Mouse (Mus musculus) layer of hippocampus, adult 18-20 months (tissue): Measurements from ENCODE around the gene Mogat2. TPM values are rescaled to one million over a fixed set of nuclear protein-coding genes. Genes with fewer than 3 reads are reported as not detected.

Experiments used
- DNase-seq, 2 experiments: peaks; one replicate each; pipeline ENCODE4 v3.0.0; 2022; ENCODE audit warnings: low spot score in 2 of 2
- total RNA-seq, 2 experiments: library from RNA; stranded (reverse); gene quantifications; 2 replicates each; pipeline ENCODE4 v1.2.3; 2021

Mogat2 gene
- total RNA-seq, 2 experiments from 2014 or later, result not detected

DNA sequence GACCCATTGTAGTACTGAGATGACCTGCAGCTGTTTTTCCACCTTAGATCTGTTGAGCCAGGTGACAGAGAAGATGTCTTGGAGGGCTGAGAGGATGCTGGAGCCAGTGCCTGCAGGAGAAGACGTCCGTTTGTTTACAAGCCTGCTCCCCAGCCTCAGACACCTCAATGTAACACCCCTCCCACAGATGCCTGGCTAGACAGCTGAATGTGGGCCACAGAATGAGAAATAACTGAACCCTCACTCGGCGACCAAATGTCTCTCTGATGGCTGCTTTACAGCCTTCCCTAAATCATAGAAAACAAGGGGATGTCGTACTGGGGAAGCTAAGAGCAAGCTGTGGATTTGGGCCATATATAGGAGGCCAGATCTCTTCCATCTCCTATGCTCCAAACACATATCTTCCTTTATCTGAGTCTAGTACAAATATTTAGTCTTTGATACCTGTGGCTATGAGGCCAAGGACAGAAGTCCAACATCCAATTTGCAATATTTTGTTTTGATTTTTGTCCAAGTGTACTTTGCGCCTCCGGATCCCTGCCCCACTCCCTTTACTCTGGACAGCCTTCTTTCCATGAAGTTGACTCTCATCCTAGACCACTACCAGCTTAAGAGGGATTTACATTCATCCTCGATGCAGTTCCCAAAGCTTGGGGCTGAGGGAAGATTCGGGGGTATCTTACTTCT is 68.6 kb downstream of the Mogat2 start:
- DNase-seq, result no peak

Other genes with a start within 250 kb of the Mogat2 start
- 10 to 100 TPM; 45.6 to 49.9 TPM for gene Uvrag, start 97.5 kb downstream of the Mogat2 start, total RNA-seq
- 10 to 100 TPM; 90.3 to 97.5 TPM for gene Dgat2, start 55.9 kb downstream of the Mogat2 start, total RNA-seq
- 100 to 1,000 TPM in 1 of 2 experiments, 10 to 100 TPM in 1; 99.7 to 105 TPM for gene Map6, start 28.8 kb upstream of the Mogat2 start, total RNA-seq
- 10 to 100 TPM; 19.1 to 19.3 TPM for gene Serpinh1, start 114.6 kb upstream of the Mogat2 start, total RNA-seq
- 10 to 100 TPM; 18.8 to 24.5 TPM for gene Gdpd5, start 142.8 kb upstream of the Mogat2 start, total RNA-seq
- 1 to 10 TPM; 2.2 to 2.3 TPM for gene Klhl35, start 227.4 kb upstream of the Mogat2 start, total RNA-seq
- 100 to 1,000 TPM; 288 to 291 TPM for gene Rps3, start 245.1 kb upstream of the Mogat2 start, total RNA-seq